In genomic region chr14:39853001-39853400, GRCm38 (mm10) we compare ENCODE assay signal across 21 mouse cellular contexts.
DNase-seq lines count a peak whose midpoint lies in the region; ATAC-seq lines count a peak whose summit lies in the region.
"Had no signal": no experiment of that assay in that cellular context is flagged by ENCODE, and none has a peak within 500 bp of the region (broad histone marks: within the 10 kb centered on the region; RNA-seq: fewer than 3 reads in every experiment).

No protein-coding gene starts in this region.

- no peak for ATAC-seq in frontal cortex, adult (ENCODE audit: low TSS enrichment)
- ATAC-seq: CD4-positive, CD25-positive, alpha-beta regulatory T cell, adult 4 months; hindbrain, embryonic 16.5 days; intestine, embryonic 15.5 days had no signal

- peak; percentile 3 to 4 for DNase-seq in layer of hippocampus, adult 8-10 months (ENCODE audit: low spot score in 2 of 2)
- no peak for DNase-seq in layer of hippocampus, postnatal 10 days (ENCODE audit: low spot score in 2 of 2)
- peak; percentile 3 for DNase-seq in right cerebral cortex, adult 18-20 months
- no peak for DNase-seq in right cerebral cortex, postnatal 25 days
- peak; percentile 5 for DNase-seq in retina, embryonic 14.5 days (ENCODE audit: low spot score)
- DNase-seq in lung, postnatal 14 days: no peak
- DNase-seq: adrenal gland, adult 8-10 months; cerebellum, adult 11 months; cerebellum, adult 9-11 months; embryo, embryonic 11 days; gastrocnemius, postnatal 14 days; kidney, adult 2 months; kidney, postnatal 36 days; liver; lung, adult 2 months; lung, postnatal 36 days; thymus, postnatal 4 days had no signal

Comparison
In these comparisons a context has a peak if more than half of its experiments do, and no peak if none do; other contexts are left out.
1. DNase-seq: peak in layer of hippocampus, adult 8-10 months (2 of 2), right cerebral cortex, adult 18-20 months (single experiment) and retina, embryonic 14.5 days (single experiment); none in layer of hippocampus, postnatal 10 days (0 of 2), right cerebral cortex, postnatal 25 days (single experiment) and lung, postnatal 14 days (single experiment).